Mouse (Mus musculus): ENCODE measurements at regions not wholly inside any gene's neighbourhood (a gene's known extent, or its start where the extent isn't known, plus 50 kb on each side); places are given as distances from the start of the nearest gene placed in this dataset.
"Not testable (repeated sequence)": the region's sequence is repeated elsewhere in the genome, so short reads cannot be mapped to it uniquely, and the experiment has no call there.

DNA sequence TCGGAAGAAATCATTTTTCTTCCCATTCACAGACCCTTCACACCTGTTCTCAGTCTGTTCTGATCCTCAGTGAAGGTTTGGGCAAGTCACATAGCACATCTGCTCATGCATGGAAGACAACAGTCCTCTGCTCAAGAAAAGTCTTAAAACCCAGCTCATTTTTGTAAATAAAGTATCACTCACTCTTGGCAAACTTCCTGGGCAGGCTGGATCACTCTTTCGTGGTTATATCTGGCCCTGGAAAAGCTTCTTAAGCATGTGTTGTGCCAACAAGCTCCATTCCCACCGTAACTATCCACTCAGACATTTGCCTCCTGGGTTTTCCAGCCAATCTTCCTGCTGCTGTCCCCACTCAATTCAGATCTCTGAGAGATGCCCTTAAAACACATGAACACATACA lies 103.2 kb upstream of the Cep85l start:
- ATAC-seq, result no peak

DNA sequence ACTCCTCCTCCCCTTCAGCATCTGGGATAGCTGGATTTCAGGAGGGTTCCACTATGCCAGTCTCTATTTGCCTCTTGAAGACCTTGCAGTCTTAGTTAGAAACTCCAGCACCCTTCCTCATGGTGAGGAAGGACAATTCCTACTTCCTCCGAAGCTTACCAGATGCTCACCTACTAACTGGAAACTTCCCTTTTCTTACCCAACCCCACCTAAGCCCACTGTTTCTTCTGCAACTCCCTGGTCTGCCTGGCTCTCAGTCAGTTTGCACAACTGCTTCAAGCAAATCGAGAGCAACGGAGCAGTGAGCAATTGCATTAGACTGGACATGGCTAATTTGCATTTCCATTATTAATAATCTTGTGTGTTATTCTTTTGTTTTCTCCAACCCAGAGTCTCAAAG lies 90.5 kb upstream of the Cep85l start:
- no peak for ATAC-seq

DNA sequence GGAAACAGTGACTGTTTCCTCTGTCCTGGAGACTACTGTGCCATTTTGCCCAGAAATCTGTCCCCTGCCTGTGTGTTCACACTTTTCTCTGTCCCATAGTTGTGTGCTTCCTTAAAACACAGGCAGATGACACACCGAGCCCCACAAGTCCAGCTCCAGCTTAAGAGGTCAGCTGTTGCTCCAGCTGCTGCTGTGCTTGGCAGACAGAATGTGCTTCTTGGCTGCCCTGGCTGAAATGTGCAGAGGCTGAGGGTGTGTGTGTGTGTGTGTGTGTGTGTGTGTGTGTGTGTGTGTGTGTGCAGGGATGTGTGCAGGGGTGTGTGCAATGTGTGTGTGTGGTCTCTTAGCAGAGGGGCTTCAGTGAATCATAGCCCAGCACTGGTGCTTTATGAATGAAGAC lies 89.9 kb upstream of the Cep85l start:
- ATAC-seq, result no peak

DNA sequence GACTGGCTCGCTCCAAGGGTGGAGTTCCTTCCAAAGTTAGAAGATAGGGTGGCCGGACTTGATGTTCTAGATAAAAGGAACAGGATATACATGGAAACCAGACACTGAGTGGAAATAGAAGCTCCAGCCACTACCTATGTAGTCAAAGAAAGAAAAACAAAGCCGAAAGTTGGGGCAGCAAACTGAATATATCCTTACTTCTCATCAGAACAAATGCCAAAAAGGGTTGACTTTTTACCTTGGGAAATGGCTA lies 88.5 kb upstream of the Cep85l start:
- ATAC-seq, result no peak

DNA sequence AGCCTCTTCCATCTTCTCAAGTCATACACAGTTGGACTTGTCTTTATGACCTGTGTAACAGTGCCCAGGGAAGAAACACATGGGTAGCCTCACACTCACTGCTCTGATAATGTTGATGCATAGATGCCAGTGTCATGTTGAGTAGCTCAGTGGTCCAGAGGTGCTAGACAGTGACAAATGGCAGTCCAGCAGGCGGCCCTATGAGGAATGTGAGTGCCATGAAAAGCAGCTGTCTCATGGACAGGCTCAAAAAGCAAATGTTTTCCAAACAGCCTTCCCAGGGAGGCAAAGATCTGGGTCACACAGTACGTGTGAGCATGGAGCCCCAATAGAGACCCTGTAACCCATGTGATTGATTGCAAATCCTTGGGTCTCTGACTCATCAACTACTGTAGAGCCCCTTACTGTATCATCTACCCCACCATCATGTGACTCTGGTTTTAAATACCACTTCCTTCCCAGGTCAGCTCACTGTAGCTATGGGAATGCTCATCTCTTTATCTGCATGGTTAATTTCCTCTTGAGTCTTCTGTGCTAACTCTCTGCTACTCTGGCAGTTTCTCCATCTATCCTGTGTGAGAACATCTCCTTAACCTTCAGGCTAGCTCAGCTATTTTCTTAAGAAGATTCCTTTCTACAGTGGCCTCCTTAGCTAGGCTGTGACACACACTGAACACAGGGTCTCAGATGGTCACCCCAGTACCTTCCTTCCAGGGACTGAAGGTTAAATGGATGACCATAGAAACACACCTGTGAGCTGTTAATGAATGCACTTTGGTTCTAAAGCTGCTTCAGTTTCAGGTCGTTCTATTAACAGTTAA lies 87.9 kb upstream of the Cep85l start:
- no peak for ATAC-seq

DNA sequence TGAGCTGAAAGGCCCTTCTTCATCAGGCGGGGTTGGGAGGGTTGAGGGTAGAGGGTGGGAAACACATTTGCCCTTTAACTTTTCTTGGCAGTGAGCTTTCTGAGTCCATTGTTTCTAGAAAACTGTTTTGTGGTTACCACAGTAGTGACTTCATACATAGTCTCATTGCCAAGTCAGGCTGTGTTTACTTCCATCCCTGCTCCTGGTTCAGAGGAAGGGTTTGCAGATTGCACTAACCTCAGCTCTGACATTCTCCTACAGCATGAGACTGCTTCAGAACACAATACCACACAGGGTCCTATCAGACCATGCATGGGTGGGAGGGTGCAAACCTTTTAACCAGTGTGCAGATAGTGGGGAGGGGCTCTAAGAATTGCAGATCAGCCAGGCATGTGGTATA lies 87.1 kb upstream of the Cep85l start:
- no peak for ATAC-seq

DNA sequence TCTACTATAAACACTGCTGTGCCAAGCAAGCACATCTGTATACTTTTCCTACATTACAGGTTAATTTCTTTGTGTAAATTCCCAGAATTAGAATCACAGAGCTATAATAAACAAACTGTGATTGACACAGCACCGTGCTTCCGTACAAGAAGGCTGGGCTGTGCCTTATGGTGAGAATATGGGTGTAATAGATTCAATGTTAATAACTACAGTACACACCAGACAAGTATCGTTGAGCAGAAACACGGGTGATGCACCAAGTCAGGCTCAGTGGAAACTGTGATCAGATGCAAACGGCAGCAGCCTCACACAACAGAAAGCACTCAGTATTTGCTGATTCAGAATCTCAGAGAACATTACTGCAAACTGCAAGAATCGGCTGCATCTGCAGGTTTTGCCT lies 86.5 kb upstream of the Cep85l start:
- ATAC-seq, result no peak

DNA sequence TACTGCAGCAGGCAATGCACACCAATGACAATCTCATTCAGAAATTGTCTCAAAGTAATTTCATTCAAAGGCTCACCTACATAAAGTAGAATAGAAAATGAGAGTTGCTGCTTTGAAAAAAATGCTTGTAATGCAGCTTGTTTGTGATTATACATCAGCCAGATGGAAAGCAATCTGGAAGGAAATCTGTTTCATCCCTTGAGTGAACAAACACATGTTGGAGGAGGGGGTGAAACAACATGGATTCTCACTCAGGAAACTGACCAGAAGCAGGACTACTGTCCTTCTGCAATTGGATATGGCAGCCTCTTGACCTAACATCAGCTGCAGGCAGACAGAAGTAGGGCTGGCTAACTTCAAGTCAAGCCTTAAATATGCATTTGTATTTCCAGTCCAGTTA lies 84.8 kb upstream of the Cep85l start:
- ATAC-seq, result no peak

DNA sequence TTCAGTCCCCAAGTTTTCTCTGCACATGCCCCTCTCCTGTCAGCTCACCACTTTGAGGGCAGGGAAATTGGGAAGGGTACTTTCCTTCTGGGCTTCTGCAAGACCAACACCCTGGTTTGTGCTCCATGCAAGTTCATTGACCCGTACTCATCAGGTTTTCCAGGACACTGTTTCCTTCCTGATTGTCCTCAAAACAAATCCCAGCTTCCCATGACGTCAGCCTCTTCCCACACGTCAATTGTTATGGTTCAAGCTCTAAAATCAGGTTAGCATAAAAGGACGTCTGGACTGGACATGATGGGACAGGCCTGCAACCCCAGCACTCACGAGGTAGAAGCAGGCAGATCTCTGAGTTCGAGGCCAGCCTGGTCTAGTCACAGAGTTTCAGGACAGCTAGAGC lies 84.3 kb upstream of the Cep85l start:
- ATAC-seq, result no peak

DNA sequence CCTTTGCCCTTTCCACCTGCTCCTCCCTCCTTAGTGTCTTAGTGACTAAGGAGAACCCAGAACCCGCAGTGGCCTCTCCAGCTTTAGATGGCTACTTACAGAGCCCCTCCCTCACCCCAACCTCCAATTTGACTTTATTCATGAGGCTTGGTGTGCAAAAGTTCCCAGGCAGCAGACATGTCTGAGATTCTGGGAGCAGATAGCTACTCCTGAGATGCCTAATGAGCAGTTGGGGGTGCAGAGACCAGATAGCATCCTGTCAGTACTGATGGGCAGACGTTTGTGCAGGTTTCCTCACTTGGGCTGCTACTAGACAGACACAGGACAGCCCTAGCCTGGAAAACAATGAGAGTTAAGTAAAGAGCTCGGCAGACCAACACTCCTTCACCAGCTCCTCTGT lies 83.7 kb upstream of the Cep85l start:
- ATAC-seq, result no peak

DNA sequence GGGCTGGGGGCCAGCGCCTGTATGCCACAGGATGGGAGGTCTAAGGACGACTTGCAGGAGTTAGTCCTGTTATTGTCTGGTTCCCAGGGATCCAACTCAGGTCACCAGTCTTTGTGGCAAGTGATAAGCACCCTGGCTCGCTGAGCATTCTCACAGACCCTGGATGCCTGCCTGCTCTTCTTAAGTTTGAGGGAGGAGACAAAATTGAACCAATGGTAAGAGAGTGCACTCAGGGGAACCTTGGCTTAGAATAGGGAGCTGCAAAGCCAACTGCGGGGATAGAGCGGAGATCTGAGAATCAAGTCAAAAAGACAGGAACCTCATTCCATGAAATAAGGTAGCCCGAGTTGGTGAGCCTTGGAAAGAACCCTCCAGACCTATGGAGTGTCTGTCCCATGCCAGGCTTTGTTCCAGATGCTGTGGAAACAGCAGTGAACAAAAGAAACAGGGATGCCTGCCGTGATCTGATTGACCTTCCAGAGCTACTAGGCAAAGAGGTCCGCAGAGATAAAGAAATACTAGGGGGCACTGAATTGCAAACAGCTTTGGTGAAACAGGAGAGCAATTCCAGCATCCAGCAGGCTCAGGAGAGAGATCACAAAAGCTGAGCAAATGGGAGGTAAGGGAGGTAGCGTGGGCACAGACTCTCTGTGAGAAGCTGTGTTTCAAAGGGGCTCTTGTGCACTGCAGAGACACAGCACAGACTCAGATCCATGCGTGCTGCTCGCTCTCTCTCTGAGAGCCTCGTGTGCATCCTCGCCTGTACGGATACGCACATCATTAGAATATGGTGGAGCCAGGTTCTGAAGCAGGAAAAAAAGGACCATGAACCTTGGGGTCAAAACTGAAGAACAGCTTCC lies 82.9 kb upstream of the Cep85l start:
- no peak for ATAC-seq

DNA sequence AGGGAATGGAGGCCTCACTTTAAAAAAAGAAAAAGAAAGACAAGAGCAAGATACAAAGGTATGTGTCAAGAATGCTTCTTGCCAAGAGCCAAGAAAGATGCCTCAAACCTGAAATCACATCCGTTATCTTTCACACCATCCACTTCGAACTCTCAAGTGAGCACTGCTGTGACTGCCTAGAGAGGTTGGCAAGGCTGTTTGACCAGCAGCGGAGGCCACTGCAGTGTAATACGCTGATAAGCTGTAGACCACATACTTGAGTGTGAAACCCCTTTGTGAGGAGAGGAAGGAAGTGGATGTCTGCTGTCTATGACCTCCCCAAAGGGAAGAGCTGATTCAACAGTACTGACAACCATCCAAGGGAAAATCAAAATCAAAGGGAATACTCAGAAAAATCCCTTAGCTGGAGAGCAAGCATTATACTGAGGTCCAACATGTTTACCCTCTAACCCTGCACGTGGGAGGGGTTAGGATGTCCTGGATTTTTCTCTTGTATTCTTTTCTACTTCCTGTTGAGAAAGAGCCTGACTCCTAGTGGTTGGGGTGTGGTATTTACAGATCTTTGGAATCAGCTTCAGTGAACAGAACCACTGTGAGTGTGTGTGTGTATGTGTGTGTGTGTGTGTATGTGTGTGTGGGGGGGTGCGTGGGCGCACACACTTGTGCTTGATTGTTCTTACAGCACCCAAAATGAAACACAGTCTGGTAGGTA lies 81.5 kb upstream of the Cep85l start:
- peak; percentile 89 for ATAC-seq

DNA sequence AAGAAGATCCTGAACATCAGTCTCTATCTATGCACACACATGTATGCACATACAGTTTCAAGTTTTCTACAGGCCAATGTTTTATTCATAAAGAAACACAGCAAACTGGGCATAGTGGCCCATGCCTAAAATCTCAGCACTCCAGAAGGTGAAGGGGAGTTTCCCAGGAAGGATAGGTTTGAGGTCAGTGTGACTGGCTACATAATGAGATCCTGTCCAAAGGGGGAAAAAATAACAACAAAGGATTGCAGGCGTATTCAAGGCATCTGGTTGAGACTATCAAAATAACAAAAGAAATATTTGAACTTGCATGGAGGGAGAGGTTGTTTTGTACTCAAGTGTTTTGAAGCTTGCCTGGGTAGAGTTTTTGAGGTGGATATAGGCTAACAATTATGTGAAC lies 80.0 kb upstream of the Cep85l start:
- ATAC-seq, result not testable (repeated sequence)

DNA sequence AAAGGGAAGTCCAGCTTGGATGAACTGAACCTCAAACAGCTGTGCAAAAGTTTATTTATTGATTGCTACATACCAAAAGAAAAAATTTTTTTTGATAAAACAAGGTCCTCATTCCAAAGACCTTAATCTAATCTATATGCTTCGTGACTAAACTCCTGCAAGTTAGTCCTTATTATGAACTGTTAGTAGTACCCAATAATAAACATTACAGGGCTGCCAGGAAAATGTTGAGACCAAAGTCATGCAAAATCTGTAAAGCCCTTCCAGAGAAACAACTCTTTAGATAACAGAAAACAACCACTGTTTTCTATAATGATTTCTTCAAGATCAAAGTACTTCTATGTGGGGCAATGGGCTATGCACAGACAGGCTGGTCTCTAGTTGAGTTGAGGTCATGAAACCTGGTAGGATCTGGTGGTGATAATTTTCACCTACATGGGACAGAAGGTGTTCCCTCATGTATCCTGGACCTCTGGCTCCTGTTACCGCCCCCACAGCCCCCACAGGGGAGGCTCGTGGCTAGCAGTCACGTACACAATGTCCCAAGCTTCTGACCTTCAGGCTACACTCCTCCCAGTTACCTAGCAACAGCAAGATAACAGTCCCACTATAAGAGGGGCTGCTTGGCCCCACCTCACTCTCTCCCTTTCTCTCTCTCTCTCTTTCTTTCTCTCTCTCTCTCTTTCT lies 76.4 kb upstream of the Cep85l start:
- no peak for ATAC-seq

DNA sequence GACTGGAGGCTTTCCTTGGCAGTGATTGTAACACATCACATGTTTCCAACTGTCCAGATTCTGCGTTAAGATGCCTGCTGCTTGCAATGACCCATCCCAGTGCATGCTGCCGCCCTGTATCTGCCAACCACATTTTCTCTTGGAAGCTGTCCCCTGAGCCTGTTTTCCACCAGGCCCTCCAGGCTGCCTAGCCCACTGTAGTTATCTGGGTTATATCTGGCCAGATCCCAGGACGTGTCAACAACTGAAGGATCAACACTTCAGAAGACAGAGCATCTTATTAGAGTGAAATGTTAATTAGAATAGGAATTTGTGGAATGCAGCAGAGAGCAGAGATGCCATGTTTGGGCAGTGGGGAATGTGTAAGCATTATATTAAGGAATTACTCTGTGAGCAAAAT lies 65.0 kb upstream of the Cep85l start:
- no peak for ATAC-seq

DNA sequence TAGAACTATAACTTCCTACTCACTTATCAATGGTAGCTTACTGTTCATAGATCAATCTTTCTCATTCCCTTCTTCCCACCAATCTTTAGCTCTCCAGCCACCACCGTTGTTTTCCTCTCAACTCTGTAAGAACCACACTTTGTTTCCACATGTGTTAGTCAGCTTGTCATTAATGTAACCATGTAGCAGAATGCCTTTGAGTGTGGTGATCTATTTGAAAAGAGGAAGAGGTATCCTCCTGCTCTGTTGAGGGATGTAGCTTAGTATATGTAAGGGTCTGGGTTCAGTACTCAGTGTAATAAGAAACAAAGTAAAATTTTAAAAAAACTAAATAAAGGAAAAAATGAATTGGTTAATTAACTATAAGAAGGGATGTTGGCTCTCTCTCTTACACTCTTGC lies 63.7 kb upstream of the Cep85l start:
- ATAC-seq, result no peak

DNA sequence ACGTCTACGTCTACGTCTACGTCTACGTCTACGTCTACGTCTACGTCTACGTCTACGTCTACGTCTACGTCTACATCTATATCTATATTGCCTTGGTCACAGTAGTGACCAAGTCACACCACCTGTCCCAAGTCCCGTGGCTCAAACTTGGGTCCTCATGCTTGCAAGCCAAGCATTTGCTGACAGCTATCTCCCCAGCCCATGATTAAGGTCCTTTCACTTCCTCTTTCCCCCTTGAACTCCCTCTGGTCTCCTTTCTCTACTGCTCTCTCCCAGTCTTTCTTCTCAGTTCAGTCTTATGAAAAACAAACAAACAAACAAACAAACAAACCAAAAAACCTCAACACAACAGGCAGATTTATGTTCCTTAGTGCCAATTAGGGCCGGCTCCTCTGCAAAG lies 63.2 kb upstream of the Cep85l start:
- ATAC-seq, result no peak

DNA sequence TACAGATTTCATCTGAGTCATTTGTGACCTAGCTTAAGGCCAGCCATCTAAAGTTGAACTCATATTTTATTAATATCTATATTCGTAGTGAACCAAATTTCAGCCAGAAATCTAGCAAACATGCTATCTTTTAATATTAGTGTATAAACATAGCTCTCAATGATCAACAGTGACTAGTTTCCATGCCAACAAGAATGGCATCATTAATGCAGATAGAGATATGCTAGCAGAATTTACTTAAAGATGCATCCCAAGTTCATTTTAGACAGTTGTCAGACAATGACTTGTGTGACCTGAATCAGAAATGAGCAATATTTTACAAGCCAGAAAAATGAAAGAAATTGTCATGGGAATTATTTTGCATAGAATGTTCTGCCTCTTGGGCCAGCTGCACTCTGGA lies 60.5 kb upstream of the Cep85l start:
- no peak for ATAC-seq

DNA sequence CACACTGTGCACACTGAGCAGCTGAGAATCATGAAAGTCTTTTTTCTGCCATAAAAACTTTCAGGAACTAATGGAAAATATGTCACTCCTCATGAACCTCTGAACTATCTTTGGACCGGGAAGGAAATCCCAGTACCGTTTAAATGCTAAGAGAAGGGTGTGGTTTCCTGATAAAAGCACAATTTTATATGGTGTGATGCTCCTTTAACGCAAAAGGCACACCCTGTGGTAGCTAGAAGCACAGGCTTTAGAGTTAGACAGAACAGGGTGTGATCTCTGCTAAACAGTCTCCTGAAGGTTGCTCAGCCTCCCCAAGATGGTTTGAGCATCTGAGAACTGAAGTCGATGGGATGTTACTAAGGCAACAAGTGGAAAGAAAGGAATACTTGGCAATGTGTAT lies 58.6 kb upstream of the Cep85l start:
- ATAC-seq, result no peak

DNA sequence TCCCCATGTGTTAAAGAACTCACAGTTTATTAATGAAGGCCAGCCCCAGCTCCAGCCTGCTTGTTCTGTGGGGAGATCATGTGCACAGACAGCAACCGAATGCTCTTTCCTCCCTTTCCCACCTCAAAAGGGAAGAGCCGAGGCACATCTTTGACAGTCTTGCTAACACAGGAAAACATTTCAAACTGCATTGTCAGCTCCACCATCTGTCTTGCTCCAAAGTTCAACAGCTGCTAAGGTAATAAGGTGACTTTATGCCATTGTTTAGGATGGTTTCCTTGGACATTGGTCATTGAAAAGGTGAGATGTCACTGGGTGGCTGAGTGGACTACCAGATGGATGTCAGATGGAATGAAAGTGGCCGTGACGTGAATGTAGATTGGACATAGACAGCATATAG lies 58.0 kb upstream of the Cep85l start:
- ATAC-seq, result no peak

DNA sequence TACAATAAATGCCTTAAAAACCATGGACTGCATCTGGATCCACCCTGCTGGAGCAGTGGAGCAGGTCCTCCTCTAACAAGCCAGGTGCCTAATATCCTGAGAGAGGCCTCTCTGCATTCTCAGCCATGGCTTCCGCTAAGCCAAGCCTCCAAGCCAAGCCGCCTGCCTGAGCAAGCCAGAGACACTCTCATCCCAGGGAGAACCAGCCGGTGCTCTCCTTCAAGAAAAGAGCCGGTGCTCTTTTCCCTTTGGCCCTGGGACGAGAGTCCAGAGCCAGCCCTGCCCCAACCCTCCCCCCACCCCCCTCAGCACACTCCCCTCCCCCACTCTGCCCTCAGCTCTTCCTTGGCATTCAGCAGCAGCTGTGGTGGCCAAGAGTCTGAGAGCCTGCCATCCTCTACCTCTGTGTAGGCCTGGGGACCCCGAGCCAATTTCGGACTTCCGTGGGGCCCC lies 56.3 kb upstream of the Cep85l start:
- ATAC-seq, result no peak

DNA sequence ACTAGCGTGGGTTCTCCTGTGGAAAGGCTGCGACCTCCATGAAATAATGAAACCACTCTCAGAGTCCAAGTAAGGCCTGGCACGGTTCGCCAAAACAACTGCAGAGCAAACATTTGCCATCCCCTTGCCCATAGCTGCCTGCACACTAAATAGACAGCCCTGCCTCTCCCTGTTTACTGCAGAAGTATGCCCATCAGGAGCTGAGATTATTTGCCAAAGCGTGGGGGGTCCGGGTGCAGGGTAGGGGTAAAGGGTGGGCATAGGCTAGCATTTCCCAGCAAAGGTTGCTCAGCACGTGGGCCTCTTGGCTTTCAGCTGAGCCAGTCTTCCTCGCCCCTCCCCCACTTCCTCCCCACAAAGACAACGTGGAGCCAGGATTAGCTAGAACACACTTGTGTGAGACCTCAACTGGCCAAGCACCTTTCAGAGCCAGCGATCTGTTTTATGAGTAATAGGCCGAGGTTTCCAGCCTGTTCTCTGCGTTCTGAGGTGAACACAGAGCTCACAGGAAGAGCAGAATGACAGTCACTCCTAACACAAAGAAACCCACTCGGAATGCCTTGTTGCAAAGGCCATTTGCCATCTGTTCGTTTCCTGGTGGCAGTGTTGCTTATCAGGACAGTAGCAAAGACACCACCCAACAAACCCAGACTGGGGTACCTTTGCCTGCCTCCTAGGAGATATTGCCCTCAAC lies 55.6 kb upstream of the Cep85l start:
- peak; percentile 63 for ATAC-seq

Data from CD4-positive, CD25-positive, alpha-beta regulatory T cell, adult 4 months (primary cell).